Mouse (Mus musculus): Measurements from ENCODE around the gene Nr1d1.

The Nr1d1 gene

GRCm38 (mm10) chr11:98752562-98753140 is 22.5 kb downstream of the Nr1d1 start:
- no peak for DNase-seq (ENCODE audit: extremely low spot score)

DNA sequence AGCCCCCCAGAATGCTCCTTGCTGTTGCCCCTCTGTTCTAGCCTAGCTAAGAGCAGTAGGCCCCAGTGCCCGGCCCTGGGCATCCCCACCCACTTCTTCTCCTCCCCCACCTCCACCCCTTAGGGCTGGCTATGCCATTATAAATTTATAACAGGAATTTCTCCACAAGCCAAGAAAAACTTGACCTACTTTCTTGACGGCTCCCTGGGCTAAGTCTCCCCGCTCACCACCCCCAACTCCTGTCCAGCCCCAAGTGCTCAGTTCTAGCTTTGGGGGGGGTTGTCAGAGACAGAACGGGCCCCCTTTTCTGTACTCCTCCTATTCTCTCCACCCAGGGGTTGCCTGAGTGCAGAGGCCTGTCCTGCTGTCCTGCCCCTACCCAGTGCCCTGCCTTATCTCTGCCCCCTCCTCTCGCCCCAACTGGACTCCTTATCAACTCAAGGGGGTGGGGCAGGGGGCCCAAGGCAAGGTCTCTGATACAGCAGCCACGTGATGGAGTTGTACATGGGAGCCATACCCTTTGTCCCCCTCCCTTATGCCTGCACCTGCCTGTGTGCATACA is 23.8 kb downstream of the Nr1d1 start:
- DNase-seq (ENCODE audit: extremely low spot score), result no peak

GRCm38 (mm10) chr11:98750351-98751201 is 24.6 kb downstream of the Nr1d1 start:
- no peak for DNase-seq (ENCODE audit: extremely low spot score)

DNA sequence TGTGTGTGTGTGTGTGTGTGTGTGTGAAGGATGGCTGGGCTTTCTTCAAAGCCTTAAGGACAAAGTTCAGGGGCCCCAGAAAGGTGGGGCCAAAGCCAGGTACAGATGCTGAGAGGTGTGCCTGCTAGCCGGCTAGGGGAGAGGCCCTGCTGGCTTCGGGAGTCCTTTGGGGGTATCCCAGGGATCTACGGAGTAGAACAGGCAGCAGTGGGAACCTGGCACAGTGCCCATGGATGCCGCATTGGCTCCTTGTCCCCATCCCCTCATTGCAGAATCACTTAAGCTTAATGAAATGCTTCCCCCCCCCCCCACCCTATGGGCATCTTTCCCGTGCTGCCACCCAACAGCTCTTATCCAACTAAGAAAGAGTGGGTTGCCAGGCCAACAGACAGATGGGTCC is 25.4 kb downstream of the Nr1d1 start:
- DNase-seq (ENCODE audit: extremely low spot score), result no peak

DNA sequence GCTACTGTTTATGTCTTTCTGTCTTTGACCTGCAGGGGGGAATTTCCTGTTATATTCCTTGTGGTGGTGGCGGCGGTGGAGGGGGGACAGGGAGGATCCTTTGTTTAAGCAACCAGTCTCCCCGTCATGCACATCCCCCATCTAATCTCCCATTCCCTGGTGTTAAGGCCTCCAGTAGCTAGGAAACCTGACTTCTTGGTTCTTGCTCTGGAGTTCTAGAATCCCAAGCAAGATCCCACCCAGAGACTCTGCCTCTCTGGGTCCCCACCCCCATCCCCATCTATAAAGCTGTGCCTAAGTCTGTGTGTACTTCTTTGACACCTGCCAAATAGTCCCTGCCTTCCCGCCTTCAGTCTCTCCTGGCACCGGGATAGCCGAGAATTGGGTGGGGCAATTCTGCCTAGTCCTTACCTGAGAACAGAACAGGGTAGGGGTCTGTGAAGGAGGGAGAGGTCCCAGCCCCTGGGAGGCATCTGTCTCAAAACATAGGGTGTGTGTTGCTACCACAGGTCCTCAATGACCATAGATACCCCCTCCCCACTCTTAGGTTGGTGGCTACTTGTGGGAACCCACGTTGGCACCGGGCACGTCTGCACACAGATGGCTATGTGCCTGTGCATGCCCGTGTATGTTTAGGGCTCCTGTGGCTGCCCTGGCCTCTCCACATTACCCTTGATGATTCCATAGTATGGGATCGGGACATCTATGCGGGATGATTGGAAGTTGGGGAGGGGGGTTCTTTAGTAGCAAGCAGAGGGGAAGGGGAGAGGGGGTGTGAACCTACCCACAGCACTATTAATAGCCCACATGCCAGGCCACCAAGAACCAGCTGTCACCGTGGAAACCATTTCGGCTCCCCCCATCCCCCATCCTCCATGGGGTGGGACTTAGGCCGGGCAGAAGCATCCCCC is 26.4 kb downstream of the Nr1d1 start:
- DNase-seq (ENCODE audit: extremely low spot score), result no peak

DNA sequence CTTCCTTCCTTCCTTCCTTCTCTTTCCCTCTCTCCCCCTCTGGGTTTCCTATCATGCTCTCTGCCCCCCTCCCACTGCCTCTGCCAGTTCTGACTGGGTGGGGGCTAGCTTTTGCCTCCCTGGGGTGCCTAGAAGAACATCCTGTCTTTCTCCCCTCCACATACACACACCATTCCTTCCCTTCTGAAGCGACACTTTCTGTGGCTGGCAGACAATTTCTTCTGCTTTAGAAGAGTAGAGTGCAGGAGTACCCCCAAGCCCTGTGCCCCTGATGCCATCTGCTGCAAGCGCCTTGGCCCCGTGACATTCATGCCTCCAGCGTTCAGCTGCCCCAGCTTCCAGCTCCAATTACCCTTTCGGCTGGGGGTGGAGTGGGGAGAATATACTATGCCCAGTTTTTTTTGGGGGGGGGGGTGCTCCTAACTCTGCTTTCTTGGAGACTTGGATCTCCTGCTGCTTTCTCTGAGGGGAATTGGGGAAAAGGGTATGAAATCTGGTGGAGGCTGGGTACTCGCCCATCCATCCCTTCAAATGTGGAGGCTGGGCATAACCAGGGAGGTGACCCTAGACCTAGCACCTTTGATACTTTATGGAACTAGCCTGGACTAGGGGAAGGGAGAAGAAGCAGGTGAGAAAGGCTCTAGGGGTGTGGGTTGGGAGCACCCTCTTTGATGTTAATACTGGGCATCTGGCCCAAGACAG is 27.2 kb downstream of the Nr1d1 start:
- no peak for DNase-seq (ENCODE audit: extremely low spot score)

DNA sequence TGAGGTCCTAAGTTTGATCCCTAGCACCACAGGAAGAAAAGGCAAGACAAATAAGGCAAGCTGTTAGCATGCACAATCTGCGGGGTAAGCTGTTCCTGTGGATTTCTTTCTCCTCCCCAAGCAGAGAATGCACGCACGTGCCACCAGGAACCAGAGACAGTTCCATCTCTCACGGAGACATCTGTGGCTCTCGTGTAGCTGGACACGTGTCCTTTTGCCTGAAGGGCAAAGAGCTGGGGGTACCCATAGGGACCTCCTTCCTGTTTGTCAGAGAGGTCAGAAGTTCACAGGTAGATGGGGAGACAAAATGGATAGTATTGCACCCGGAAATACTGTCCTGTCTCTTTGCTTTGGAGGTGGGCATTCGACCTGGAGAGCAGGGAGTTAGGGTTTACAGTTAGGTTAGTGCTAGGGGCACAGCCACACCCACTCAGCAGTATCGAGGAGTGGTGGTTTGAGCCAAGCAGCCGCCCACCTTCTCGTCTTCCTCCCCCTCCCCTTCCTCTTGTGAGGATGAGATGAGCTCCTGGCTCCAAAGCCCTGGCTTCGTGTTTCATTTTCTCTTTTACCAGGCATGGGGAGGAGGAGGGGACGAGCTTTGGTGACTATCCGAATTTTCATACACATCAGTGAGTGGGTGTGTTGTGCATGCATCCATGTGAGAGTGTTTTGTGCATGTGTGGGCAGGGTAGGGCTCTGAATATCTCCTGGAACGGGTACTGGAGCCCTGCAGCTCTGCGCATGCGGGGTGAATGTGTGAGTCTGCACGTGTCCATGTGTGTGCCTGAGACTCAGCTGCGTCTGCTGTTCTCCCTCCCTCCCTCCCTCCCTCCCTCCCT is 28.1 kb downstream of the Nr1d1 start:
- peak; percentile 74 for DNase-seq (ENCODE audit: extremely low spot score)

- no peak for DNase-seq (ENCODE audit: extremely low spot score)
These were observed 28.9 kb downstream of the Nr1d1 start for GRCm38 (mm10) chr11:98745932-98746853.

- DNase-seq (ENCODE audit: extremely low spot score), result no peak
These were observed 30.6 kb downstream of the Nr1d1 start for GRCm38 (mm10) chr11:98744456-98745019.

DNA sequence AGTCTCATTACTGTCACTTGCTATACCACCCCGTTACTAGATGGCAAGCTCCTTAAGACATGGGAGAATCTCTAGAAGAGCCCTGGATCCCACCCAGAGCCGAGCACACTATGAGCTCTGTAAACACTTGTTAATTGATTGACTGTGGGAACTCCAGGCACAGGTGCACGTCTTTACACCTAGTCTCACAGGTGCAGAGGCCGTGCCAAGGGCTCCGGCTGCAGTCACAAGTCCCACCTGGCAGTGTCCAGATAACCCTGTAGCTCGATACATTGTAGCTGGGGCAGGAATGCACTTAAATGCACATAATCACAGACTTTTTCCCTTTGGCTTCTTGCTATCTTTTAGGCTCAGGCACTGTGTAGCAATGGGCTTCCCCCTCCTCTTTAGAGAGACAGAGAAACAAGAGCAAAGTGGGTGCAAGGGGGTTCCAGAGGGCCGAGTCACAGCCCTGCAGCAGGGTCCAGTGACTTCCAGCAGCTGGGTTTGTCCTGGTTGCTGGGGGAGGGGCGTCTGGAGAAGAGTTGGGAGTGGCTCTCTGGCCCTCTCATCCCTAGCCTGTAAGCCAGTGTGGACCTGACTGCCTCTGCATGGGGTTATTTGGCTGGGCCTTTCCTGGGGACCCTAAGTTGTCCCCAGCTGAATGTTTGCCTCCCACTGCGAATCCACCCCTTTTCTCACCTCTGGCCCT is 31.3 kb downstream of the Nr1d1 start:
- DNase-seq (ENCODE audit: extremely low spot score), result peak; percentile 67

- no peak for DNase-seq (ENCODE audit: extremely low spot score)
These were observed 32.5 kb downstream of the Nr1d1 start for GRCm38 (mm10) chr11:98742397-98743291.

DNA sequence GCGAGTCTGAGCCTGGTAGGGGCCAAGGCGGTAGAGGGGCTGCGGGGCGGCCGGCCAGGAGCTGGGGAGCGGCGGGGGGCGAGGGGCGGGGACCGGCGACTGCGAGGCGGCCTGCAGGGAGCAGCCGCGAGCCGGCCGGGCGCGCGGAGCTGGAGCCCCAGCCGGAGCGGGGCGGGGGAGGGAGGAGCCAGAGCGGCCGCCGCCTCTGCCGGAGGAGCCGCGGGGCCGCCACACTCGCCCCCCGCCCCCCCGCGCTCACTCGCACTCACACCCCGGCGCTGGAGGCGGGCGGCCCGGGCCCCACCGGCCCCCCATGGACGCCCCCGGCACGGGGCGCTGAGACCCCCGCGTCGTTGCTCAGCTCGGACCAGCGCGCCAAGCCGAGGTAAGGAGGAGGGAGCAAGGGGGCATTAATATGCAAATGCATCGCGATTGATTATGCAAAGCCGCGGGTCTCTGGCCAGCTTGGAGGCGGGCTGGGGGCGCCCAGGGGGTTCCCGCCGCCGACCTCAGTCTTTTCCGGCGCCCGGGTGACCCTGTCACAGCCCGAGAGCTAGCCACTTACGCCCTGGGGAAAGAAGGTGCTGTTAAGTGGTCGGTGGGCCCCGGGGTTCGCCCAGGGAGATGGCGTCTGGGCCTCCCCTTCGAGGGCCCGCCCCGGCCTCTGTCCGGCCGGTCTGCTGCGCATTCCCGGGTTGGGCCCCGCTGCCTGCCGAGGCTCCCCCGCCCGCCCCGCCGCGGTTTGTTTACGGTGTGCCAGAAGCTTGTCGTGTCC is 33.3 kb downstream of the Nr1d1 start:
- DNase-seq (ENCODE audit: extremely low spot score), result peak; percentile 91

DNA sequence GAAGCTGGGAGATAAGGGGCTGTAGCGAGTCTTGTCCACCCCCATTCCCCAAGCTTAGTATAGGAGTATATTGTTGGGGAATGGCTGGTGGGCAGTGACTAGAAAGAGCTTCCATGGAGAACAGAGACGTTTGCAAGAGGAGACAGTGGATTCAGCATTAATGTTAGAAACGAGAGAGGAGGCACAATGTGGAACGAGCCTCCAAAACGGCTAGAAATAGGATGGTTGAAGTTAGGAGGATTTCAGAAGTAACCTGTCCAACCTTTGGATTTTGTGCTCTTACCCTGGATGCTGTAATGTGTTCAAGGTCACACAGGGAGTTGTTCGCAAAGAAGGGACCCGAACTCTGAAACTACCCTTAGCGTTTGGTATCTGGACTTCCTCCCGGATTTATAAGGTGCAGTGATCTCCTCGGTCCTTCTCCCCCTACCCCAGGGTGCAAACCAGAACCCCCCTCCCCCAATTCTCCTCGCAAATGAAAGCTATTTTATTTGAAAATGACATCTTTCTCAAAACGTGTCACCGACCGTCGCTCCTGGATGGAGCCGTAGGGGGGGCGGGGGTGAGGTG is 34.0 kb downstream of the Nr1d1 start:
- DNase-seq (ENCODE audit: extremely low spot score), result no peak

DNA sequence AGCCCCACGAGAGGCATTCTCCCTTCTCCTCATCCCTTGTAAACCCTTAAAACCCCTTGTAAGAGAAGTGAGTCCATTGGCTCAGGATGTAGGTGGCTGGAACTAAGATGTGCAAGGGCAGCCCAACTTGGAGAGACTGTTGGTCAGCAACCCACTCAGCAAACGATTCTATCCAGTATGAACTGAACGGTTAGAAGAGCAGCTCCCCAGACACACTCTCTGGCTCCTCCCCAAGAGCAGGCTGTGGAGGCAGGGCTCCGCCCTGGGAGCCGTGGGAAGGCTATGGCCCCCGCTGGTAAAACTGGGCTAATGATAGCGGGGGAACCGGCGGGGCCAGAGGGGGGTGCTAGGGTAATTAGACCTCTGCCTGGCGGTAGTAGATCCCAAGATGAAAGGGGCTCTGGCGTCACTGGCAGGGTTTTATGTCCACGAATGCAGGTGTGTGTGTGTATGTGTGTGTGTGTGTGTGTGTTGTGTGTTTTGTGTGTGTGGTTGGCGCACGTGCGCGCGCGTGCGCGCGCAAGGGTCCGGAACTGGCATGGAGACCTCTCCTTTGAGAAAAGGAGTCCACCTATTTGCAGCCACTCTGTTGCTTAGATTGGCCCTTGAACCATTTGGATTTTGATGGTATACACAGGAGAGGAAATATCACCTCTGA is 34.6 kb downstream of the Nr1d1 start, which contains the start of gene Thra:
Gene Thra, plus strand, starts transcription at position 246 of the 658 bp plus-strand sequence.
- peak; percentile 81 for DNase-seq (ENCODE audit: extremely low spot score)

GRCm38 (mm10) chr11:98740026-98740392 is 35.1 kb downstream of the Nr1d1 start:
- no peak for DNase-seq (ENCODE audit: extremely low spot score)

DNA sequence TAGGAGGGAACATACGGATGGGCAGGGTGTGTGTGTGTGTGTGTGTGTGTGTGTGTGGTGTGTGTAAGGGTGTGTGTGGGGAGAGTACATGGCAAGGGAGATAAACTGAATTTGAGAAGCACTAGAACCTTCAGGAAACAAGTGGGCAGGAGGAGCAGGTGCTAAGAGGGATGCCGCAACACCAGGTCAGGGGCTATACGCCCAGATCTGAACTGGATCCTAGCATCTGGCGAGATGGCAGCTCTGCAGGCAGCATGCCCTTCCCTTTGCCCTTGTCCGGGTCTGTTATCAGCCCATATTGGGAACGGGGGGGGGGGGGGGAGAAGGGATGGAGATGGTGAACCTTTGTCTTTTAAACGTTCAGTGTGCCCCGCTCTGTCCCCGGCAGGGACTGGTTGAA is 36.2 kb downstream of the Nr1d1 start:
- DNase-seq (ENCODE audit: extremely low spot score), result no peak
